Mouse (Mus musculus): ENCODE measurements around the gene Ckb. TPM values are rescaled to one million over a fixed set of nuclear protein-coding genes. Genes with fewer than 3 reads are reported as not detected.

The Ckb gene
- polyA plus RNA-seq, 1 experiment = 2,258 TPM

DNA sequence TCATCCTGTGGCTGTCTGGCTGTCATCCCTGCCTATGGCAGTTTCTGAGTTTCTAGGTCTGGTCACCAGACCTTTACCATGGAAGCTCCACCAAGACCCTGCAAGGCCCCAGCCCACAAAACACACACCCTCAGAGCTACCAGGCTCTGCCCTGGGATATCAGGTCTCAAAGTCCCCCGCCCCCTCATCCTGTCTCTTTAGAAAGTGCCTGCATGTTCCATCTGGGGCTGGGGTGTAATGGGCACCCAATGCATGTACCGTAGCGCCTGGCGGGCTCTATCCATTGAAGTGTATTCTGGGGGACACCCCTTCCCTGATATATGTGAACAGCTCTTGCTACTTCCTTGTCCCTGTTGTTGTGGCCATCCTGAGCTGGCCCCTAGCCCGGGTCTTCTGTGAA, 20.8 kb upstream of the Ckb start:
- no peak for DNase-seq (ENCODE audit: low spot score)

DNA sequence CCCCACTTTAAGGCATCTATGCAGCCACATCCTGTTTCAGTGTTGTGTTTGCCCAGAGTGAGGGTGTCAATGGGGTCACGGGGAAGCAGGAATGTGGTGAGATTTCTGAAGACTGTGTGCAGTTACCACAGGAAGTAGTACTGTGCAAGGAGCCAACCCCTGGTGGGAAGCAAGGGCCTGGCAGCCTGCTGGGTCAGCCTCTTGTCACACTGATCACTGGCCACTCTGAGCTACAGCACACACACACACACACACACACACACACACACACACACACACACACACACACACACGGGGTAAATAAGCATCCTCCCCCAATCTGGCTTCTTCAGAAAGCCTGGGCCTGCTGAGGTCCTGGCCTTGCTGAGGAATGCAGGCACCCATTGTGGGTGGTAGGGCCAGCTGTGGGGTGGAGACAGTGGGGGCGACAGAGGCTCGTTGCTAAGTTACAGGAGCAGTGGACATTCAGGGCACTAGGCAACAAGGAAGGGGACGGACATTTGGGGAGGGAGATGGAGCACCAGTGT, 19.3 kb upstream of the Ckb start:
- no peak for DNase-seq (ENCODE audit: low spot score)

DNA sequence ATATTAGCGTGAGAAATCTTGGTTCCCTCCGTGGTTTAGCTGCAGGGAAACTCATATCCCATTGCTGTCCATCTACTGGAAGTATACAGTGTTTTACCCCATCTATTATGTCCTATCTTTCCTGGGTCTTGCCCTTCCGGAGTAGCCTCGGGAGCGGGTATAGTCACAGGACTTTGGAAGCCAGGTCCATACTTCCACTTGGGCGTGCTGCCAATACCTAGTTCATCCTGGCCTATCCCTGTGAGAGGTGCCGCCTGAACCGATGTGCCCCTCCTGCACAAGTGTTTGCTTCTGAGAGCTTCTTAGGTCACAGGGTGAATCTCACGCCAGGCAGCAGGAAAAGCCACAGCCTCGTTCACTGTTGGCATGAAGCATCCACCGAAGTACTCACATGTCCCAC, 17.3 kb upstream of the Ckb start:
- no peak for DNase-seq (ENCODE audit: low spot score)

- DNase-seq (ENCODE audit: low spot score) = no peak
These were observed 15.9 kb upstream of the Ckb start for GRCm38 (mm10) chr12:111688069-111688428.

GRCm38 (mm10) chr12:111687350-111688068, 15.4 kb upstream of the Ckb start:
- DNase-seq (ENCODE audit: low spot score) = no peak

DNA sequence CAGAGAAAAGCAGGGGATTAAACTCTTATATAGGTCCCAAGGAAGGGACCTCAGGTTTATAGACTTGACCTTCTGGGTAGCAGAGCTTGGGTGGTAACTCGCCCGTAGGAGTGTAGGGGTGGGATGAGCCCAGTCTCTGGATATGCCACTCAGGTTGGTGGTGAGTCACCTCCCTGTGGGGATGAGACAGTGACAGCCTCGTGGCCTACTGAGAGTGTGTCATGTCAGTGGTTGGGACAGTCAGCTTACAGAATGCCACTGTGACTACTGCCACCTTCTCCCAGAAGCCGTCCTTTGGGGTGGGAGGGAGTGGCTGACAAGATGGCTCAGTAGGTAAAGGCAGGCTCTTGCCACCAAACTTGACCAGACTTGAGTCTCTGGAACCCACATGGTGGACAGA, 14.3 kb upstream of the Ckb start:
- no peak for DNase-seq (ENCODE audit: low spot score)

GRCm38 (mm10) chr12:111682806-111683205, 10.7 kb upstream of the Ckb start:
- no peak for DNase-seq (ENCODE audit: low spot score)

- no peak for DNase-seq (ENCODE audit: low spot score)
These were observed 9.9 kb upstream of the Ckb start for GRCm38 (mm10) chr12:111682003-111682402.

GRCm38 (mm10) chr12:111681305-111681704, 9.2 kb upstream of the Ckb start:
- no peak for DNase-seq (ENCODE audit: low spot score)

DNA sequence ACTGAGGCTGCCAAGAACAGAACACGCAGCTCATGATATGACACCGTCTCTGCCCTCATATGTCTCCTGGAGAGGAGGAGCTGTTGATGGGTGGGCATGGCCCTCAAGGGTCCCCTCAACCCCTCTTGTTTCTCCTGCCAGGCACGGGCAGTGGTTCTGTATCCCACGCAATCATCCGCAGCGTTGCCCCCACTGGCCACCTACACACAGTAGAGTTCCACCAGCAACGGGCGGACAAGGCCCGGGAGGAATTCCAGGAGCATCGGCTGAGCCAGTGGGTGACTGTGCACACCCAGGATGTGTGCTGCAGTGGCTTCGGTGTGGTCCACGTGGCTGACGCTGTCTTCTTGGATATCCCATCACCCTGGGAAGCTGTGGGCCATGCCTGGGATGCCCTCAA, 8.5 kb upstream of the Ckb start:
- DNase-seq (ENCODE audit: low spot score) = no peak

DNA sequence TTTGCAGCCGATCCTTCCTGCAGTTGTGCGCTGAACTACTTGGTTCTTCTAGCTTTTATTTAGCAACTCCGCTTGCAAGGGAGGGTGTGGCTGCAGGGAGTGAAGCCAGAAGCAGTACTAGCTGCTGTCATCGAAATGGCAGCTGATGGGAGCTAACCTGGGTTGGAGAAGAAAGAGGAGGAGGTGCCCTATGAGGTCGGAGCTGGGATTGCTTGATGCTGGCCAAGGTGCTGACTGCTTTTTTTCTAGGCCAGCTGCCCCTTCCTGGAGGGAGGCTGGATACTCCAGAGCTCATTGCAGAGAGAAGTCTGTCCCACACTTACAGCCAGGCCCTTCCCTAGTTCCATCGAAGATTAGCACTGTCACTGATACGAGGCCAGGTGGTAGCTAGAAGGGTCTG, 6.9 kb upstream of the Ckb start:
- no peak for DNase-seq (ENCODE audit: low spot score)

GRCm38 (mm10) chr12:111678670-111678933, 6.5 kb upstream of the Ckb start:
- DNase-seq (ENCODE audit: low spot score) = no peak

DNA sequence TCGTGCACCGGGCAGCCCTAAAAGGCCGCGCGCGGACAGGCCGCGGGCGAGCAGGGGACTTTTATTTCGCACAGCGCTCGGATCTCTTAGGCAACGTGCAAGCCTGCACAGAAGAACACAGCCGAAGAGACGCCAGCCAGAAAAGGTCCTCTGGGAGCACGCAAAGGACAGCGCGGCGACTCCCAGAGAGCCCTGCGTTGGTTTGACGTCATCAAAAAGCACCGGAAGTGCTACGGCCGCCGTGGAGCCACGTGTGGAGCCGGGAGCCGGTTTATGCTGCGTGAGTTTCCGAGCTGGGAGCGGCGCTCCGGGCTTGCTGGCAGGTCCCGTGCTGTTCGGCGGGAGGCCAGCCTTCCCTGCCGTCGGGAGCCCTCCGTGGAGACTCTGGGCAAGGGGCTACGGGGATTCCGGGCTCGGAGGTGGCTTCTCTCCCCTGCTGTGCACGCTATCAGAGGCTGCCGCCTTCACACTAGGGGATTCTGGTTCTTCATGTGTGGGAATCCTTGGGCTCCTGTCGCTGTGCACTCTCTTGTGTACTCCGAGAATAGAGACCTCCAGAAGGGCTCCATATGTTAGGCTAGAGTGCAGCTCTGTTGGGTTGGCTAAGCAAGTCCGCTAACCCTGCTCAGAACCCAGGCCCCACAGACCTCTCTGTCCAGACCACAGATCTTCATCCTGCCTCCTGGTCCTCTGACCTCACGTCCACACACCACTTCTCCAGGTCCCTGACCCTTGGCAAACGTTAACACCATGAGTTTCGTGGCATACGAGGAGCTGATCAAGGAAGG, 5.9 kb upstream of the Ckb start, which contains the start of gene Trmt61a:
Gene Trmt61a (plus strand): TSS at position 224 of the 788 bp plus-strand sequence.
- peak; percentile 73 for DNase-seq (ENCODE audit: low spot score)

GRCm38 (mm10) chr12:111677421-111677820, 5.3 kb upstream of the Ckb start:
- DNase-seq (ENCODE audit: low spot score) = no peak

DNA sequence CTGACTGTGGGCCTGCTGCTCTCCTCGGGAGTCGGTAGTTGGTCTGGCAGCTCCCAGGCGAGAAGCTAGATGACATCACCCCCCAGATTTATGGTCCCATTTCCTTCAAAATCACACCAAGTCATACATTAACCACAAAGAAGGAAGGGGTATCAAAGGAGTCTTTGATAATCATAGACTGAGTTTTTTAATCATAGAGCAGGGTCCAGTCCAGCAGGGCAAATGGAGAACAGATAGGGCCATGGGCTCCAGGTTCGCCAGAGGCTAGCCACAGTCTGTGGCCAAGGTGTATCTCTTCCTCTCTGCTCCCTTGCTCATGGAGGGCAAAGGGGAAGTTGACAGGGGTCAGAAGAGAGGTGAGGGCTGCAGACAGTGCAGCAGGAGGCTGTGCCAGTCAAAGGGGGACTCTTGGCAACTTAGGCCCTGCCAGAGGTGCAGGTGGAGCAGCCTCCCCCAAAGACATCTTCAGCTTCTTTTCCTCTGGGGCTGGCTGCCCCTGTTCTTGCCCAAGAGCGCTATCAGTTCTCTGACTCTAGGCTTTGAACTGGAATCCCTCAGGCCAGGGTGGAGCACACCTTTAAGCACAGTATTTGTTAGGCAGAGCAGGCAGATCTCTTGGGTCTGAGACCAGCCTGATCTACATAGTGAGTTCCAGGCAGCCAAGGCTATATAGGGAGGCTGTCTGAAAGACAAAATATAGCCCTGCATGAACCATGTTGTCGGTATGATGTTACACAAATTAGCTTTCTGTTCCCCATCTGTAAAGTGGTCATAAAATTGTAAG, 3.9 kb upstream of the Ckb start:
- no peak for DNase-seq (ENCODE audit: low spot score)

DNA sequence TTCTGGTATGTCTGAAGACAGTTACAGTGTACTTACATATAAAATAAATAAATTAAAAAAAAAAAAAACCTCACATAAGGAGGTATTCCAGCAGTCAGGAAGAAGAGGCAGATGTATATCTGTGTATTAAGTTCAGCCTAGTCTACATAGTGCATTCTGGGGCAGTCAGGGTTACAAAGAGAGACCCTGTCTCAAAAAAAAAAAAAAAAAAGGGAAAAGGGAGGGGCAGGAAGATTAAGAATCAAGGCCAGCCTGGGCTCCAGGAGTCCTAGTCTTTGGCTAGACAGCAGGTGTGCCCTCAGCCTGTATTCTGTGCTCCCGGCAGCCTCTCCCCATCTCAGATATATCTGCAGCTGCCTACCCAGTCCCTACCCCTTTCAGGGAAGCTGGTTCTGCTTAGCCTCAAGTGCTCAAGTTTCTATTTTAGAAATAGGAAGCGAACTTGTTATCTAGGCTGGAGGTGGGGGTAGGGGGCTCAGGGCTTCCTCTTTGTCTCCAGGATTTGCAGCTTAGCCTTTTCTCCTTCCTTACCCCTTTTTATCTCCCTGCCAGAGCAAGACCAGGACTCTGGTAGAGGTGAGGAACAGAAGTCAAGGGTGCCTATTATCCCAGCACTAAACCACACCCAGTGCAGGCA, 2.8 kb upstream of the Ckb start:
- no peak for DNase-seq (ENCODE audit: low spot score)

DNA sequence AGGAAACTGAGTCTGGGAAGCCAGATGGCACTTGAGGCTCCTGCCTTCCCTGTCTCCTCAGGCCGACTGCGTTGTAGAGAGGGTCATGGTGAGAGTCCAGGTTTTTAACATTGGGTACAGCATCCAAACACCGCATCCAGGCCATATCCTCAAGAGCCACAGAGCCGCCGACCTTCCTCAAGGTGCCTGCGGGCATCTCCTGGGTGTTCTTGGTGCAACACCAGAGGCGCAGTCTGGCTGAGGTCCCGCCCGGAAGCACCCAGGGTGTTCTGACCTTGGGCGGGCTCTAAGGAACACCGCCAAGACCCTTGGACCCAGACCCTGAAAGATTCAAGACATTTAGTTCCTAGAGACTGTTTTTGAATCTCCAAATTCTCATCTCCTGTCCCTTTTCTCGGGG, 443 bp upstream of the Ckb start:
- DNase-seq (ENCODE audit: low spot score) = no peak

- DNase-seq (ENCODE audit: low spot score) = no peak
These were observed 671 bp downstream of the Ckb start for GRCm38 (mm10) chr12:111671431-111671902.

- DNase-seq (ENCODE audit: low spot score) = no peak
These were observed 1.2 kb downstream of the Ckb start for GRCm38 (mm10) chr12:111670976-111671375.

- peak; percentile 47 for DNase-seq (ENCODE audit: low spot score)
These were observed 1.7 kb downstream of the Ckb start for GRCm38 (mm10) chr12:111670371-111670971.

GRCm38 (mm10) chr12:111669961-111670360, 2.2 kb downstream of the Ckb start:
- no peak for DNase-seq (ENCODE audit: low spot score)
